Mouse (Mus musculus): Measurements from ENCODE around the gene Folr1. TPM values are rescaled to one million over a fixed set of nuclear protein-coding genes. Genes with fewer than 3 reads are reported as not detected.

Folr1 gene
- total RNA-seq (2015; ENCODE audit: low replicate concordance) (not detected in 2 replicates), total RNA-seq (2017; ENCODE audit: low replicate concordance) (not detected in 2 replicates)

- no peak for ATAC-seq (replicated peaks; ENCODE audit: low FRiP score, poor library complexity, severe bottlenecking)
These were observed at the start of gene Folr1 for GRCm38 (mm10) chr7:101870629-101871028. Folr1 (minus strand) TSS chr7:101870788.

- peak; percentile 82 for ATAC-seq (replicated peaks; ENCODE audit: low FRiP score, poor library complexity, severe bottlenecking)
These were observed 47.5 kb upstream of the Folr1 start for GRCm38 (mm10) chr7:101918071-101918470.

GRCm38 (mm10) chr7:101911982-101912381, 41.4 kb upstream of the Folr1 start:
- no peak for ATAC-seq (replicated peaks; ENCODE audit: low FRiP score, poor library complexity, severe bottlenecking)

- ATAC-seq (replicated peaks; ENCODE audit: low FRiP score, poor library complexity, severe bottlenecking) = no peak
These were observed 39.5 kb upstream of the Folr1 start for GRCm38 (mm10) chr7:101910138-101910537.

- ATAC-seq (replicated peaks; ENCODE audit: low FRiP score, poor library complexity, severe bottlenecking) = no peak
These were observed 37.8 kb upstream of the Folr1 start for GRCm38 (mm10) chr7:101908367-101908766.

- no peak for ATAC-seq (replicated peaks; ENCODE audit: low FRiP score, poor library complexity, severe bottlenecking)
These were observed 36.1 kb upstream of the Folr1 start for GRCm38 (mm10) chr7:101906696-101907095.

GRCm38 (mm10) chr7:101906287-101906681, 35.7 kb upstream of the Folr1 start, which contains the start of gene Tomt:
Tomt (minus strand) TSS chr7:101906359.
- ATAC-seq (replicated peaks; ENCODE audit: low FRiP score, poor library complexity, severe bottlenecking) = no peak

- ATAC-seq (replicated peaks; ENCODE audit: low FRiP score, poor library complexity, severe bottlenecking) = peak; percentile 95
These were observed 35.1 kb upstream of the Folr1 start, which contains the start of gene Lamtor1 for GRCm38 (mm10) chr7:101905561-101906286. Lamtor1 (plus strand) TSS chr7:101905904.

- no peak for ATAC-seq (replicated peaks; ENCODE audit: low FRiP score, poor library complexity, severe bottlenecking)
These were observed 32.3 kb upstream of the Folr1 start for GRCm38 (mm10) chr7:101902846-101903245.

- no peak for ATAC-seq (replicated peaks; ENCODE audit: low FRiP score, poor library complexity, severe bottlenecking)
These were observed 31.4 kb upstream of the Folr1 start for GRCm38 (mm10) chr7:101901969-101902368.

- no peak for ATAC-seq (replicated peaks; ENCODE audit: low FRiP score, poor library complexity, severe bottlenecking)
These were observed 29.9 kb upstream of the Folr1 start for GRCm38 (mm10) chr7:101900331-101901097.

GRCm38 (mm10) chr7:101896104-101897066, 25.8 kb upstream of the Folr1 start:
- peak; percentile 93 for ATAC-seq (replicated peaks; ENCODE audit: low FRiP score, poor library complexity, severe bottlenecking)

GRCm38 (mm10) chr7:101895695-101896094, 25.1 kb upstream of the Folr1 start:
- ATAC-seq (replicated peaks; ENCODE audit: low FRiP score, poor library complexity, severe bottlenecking) = no peak

- ATAC-seq (replicated peaks; ENCODE audit: low FRiP score, poor library complexity, severe bottlenecking) = no peak
These were observed 17.9 kb upstream of the Folr1 start for GRCm38 (mm10) chr7:101888460-101888859.

GRCm38 (mm10) chr7:101886274-101886673, 15.7 kb upstream of the Folr1 start:
- ATAC-seq (replicated peaks; ENCODE audit: low FRiP score, poor library complexity, severe bottlenecking) = no peak

GRCm38 (mm10) chr7:101884160-101884559, 13.6 kb upstream of the Folr1 start:
- no peak for ATAC-seq (replicated peaks; ENCODE audit: low FRiP score, poor library complexity, severe bottlenecking)

- ATAC-seq (replicated peaks; ENCODE audit: low FRiP score, poor library complexity, severe bottlenecking) = no peak
These were observed 12.0 kb upstream of the Folr1 start for GRCm38 (mm10) chr7:101882413-101883154.

GRCm38 (mm10) chr7:101880855-101881254, 10.3 kb upstream of the Folr1 start:
- no peak for ATAC-seq (replicated peaks; ENCODE audit: low FRiP score, poor library complexity, severe bottlenecking)

GRCm38 (mm10) chr7:101875978-101876377, 5.4 kb upstream of the Folr1 start:
- no peak for ATAC-seq (replicated peaks; ENCODE audit: low FRiP score, poor library complexity, severe bottlenecking)

All from erythroid progenitor cell, adult 5-6 weeks (primary cell).